Mouse (Mus musculus) CH12.LX (cell line): ENCODE results near the gene Plcb1. TPM values are rescaled to one million over a fixed set of nuclear protein-coding genes. Genes with fewer than 3 reads are reported as not detected.

Experiments used
- DNase-seq: peaks from one replicate; pipeline ENCODE4 v3.0.0-alpha.2; 2013; ENCODE audit errors: extremely low read depth
- H3K27ac ChIP-seq: 2 replicates; pipeline ENCODE4 v1.5.1; 2012; ENCODE audit warnings: low read depth, mild to moderate bottlenecking, control low read depth, moderate library complexity; ENCODE audit not compliant: insufficient read depth
- H3K27me3 ChIP-seq: replicated peaks from 2 replicates; pipeline ENCODE3; 2012; ENCODE audit warnings: inconsistent platforms
- H3K36me3 ChIP-seq, 2 experiments: replicated peaks in 1 of 2; 2 replicates each; pipeline versions ENCODE3 to v1.6.1; 2012; ENCODE audit warnings: inconsistent platforms in 1 of 2, low read length in 1 of 2, mild to moderate bottlenecking in 1 of 2, mixed read lengths in 1 of 2, moderate library complexity in 1 of 2; ENCODE audit not compliant: control insufficient read depth in 1 of 2, insufficient read depth in 1 of 2
- H3K4me1 ChIP-seq, 2 experiments: 2 replicates each; pipeline ENCODE4 v1.6.1; 2012; ENCODE audit warnings: inconsistent platforms in 1 of 2, moderate library complexity in 1 of 2; ENCODE audit not compliant: insufficient read depth in 2 of 2, control insufficient read depth in 1 of 2
- H3K4me2 ChIP-seq: 2 replicates; pipeline ENCODE4 v1.6.1; 2012; ENCODE audit warnings: low read depth, mild to moderate bottlenecking, control low read depth; ENCODE audit not compliant: poor library complexity, insufficient read depth, severe bottlenecking
- H3K4me3 ChIP-seq, 3 experiments: fragments of 150-350 bp in 1 of 3; sonication (generic) in 1 of 3; replicated peaks in 1 of 3; 2 replicates each; pipeline versions ENCODE3 to v1.5.1; 2011 to 2012; ENCODE audit warnings: low read depth in 2 of 3, low read length in 2 of 3, mild to moderate bottlenecking in 2 of 3, moderate library complexity in 2 of 3, control low read depth in 1 of 3, improper control_type of control experiment in 1 of 3, inconsistent platforms in 1 of 3, mixed read lengths in 1 of 3; ENCODE audit not compliant: poor library complexity in 1 of 3
- H3K79me2 ChIP-seq: replicated peaks from 2 replicates; pipeline ENCODE4 v1.6.1; 2012; ENCODE audit warnings: mild to moderate bottlenecking, moderate library complexity; ENCODE audit not compliant: control insufficient read depth, poor library complexity, insufficient read depth, severe bottlenecking; ENCODE audit errors: extremely low read depth
- H3K9ac ChIP-seq: 2 replicates; pipeline ENCODE4 v1.6.1; 2012; ENCODE audit warnings: low read depth, mild to moderate bottlenecking, control low read depth, moderate library complexity; ENCODE audit not compliant: insufficient read depth
- H3K9me3 ChIP-seq: replicated peaks from 2 replicates; pipeline ENCODE3; 2012; ENCODE audit warnings: low read length, inconsistent platforms, mixed read lengths
- CHD1 ChIP-seq: IDR thresholded peaks from 2 replicates; pipeline ENCODE4 v1.6.1; 2012; ENCODE audit warnings: low read depth, low read length, improper control_type of control experiment, inconsistent platforms
- CHD2 ChIP-seq: IDR thresholded peaks from 2 replicates; pipeline ENCODE4 v1.6.1; 2011; ENCODE audit warnings: low read length, improper control_type of control experiment
- E2F4 ChIP-seq: IDR thresholded peaks from 2 replicates; pipeline ENCODE4 v1.6.1; 2011; ENCODE audit warnings: low read depth, low read length, improper control_type of control experiment; ENCODE audit not compliant: insufficient replicate concordance
- EP300 ChIP-seq: IDR thresholded peaks from 2 replicates; pipeline ENCODE4 v1.6.1; 2011; ENCODE audit warnings: low read length, improper control_type of control experiment
- ETS1 ChIP-seq: conservative IDR thresholded peaks from 2 replicates; pipeline ENCODE4 v1.6.1; 2012; ENCODE audit warnings: low read depth, mild to moderate bottlenecking, inconsistent platforms, low read length, improper control_type of control experiment, moderate library complexity
- GABPA ChIP-seq: IDR thresholded peaks from 2 replicates; pipeline ENCODE4 v1.6.1; 2012; ENCODE audit warnings: low read depth, low read length, improper control_type of control experiment, inconsistent platforms; ENCODE audit not compliant: insufficient replicate concordance
- HCFC1 ChIP-seq: IDR thresholded peaks from 2 replicates; pipeline ENCODE4 v1.6.1; 2012; ENCODE audit warnings: low read depth, mild to moderate bottlenecking, inconsistent platforms, low read length, improper control_type of control experiment
- JUN ChIP-seq: IDR thresholded peaks from 2 replicates; pipeline ENCODE4 v1.6.1; 2011; ENCODE audit warnings: low read depth, mild to moderate bottlenecking, low read length, improper control_type of control experiment, moderate library complexity; ENCODE audit not compliant: insufficient read depth
- KAT2A ChIP-seq: IDR thresholded peaks from 2 replicates; pipeline ENCODE4 v1.6.1; 2012; ENCODE audit warnings: low read length, improper control_type of control experiment, inconsistent platforms; ENCODE audit not compliant: insufficient replicate concordance
- MAFK ChIP-seq: IDR thresholded peaks from 2 replicates; pipeline ENCODE4 v1.6.1; 2011; ENCODE audit warnings: low read length, improper control_type of control experiment; ENCODE audit not compliant: insufficient replicate concordance
- MAX ChIP-seq: IDR thresholded peaks from 2 replicates; pipeline ENCODE4 v1.6.1; 2011; ENCODE audit warnings: low read length, improper control_type of control experiment
- MAZ ChIP-seq: IDR thresholded peaks from 2 replicates; pipeline ENCODE4 v1.6.1; 2012; ENCODE audit warnings: low read depth, mild to moderate bottlenecking, inconsistent platforms, low read length, improper control_type of control experiment, moderate library complexity
- MEF2A ChIP-seq: IDR thresholded peaks from 2 replicates; pipeline ENCODE4 v1.6.1; 2014; ENCODE audit warnings: low read depth, mild to moderate bottlenecking, inconsistent platforms, low read length, improper control_type of control experiment, borderline replicate concordance
- MXI1 ChIP-seq: IDR thresholded peaks from 2 replicates; pipeline ENCODE4 v1.6.1; 2011; ENCODE audit warnings: mild to moderate bottlenecking, low read depth, low read length, improper control_type of control experiment
- NELFE ChIP-seq: IDR thresholded peaks from 2 replicates; pipeline ENCODE4 v1.6.1; 2011; ENCODE audit warnings: low read depth, low read length, improper control_type of control experiment
- PAX5 ChIP-seq: IDR thresholded peaks from 2 replicates; pipeline ENCODE4 v1.6.1; 2012; ENCODE audit warnings: low read length, inconsistent platforms, mixed read lengths
- POLR2A ChIP-seq: IDR thresholded peaks from 2 replicates; pipeline ENCODE4 v1.6.1; 2011; ENCODE audit warnings: low read depth, mild to moderate bottlenecking, improper control_type of control experiment, low read length
- POLR2AphosphoS2 ChIP-seq: IDR thresholded peaks from 2 replicates; pipeline ENCODE4 v1.6.1; 2011; ENCODE audit warnings: low read depth, low read length, improper control_type of control experiment
- RCOR1 ChIP-seq: conservative IDR thresholded peaks from 2 replicates; pipeline ENCODE4 v1.6.1; 2012; ENCODE audit warnings: low read depth, mild to moderate bottlenecking, inconsistent platforms, low read length, improper control_type of control experiment
- SMC3 ChIP-seq: IDR thresholded peaks from 2 replicates; pipeline ENCODE4 v1.6.1; 2011; ENCODE audit warnings: low read depth, low read length, improper control_type of control experiment
- TBP ChIP-seq: conservative IDR thresholded peaks from 2 replicates; pipeline ENCODE4 v1.6.1; 2011; ENCODE audit warnings: low read depth, low read length, improper control_type of control experiment
- UBTF ChIP-seq: IDR thresholded peaks from 2 replicates; pipeline ENCODE4 v1.6.1; 2012; ENCODE audit warnings: low read depth, mild to moderate bottlenecking, inconsistent platforms, low read length, improper control_type of control experiment, moderate library complexity
- USF1 ChIP-seq: IDR thresholded peaks from 2 replicates; pipeline ENCODE4 v1.6.1; 2014; ENCODE audit warnings: low read depth, mild to moderate bottlenecking, inconsistent platforms, low read length, improper control_type of control experiment
- USF2 ChIP-seq: conservative IDR thresholded peaks from 2 replicates; pipeline ENCODE4 v1.6.1; 2011; ENCODE audit warnings: low read depth, low read length, improper control_type of control experiment
- ZC3H11A ChIP-seq: IDR thresholded peaks from 2 replicates; pipeline ENCODE4 v1.6.1; 2012; ENCODE audit warnings: low read depth, mild to moderate bottlenecking, inconsistent platforms, low read length, improper control_type of control experiment
- ZKSCAN1 ChIP-seq: IDR thresholded peaks from 2 replicates; pipeline ENCODE4 v1.6.1; 2012; ENCODE audit warnings: low read depth, inconsistent platforms, low read length, improper control_type of control experiment, borderline replicate concordance
- ZMIZ1 ChIP-seq: IDR thresholded peaks from 2 replicates; pipeline ENCODE4 v1.6.1; 2012; ENCODE audit warnings: low read depth, mild to moderate bottlenecking, inconsistent platforms, low read length, improper control_type of control experiment
- ZNF384 ChIP-seq: IDR thresholded peaks from 2 replicates; pipeline ENCODE4 v1.6.1; 2012; ENCODE audit warnings: low read depth, low read length, improper control_type of control experiment, inconsistent platforms
- dilution Hi-C: fragments of 300-500 bp; cut with MboI; formaldehyde crosslinking; loops from 2 replicates; pipeline ENCODE4 v1.14.3; 2020; ENCODE audit warnings: low sequenced_read_pairs; ENCODE audit not compliant: extremely low pct_unique_long_range_greater_than_20kb, extremely low pct_ligation_motif_present
- in situ Hi-C: fragments of 300-500 bp; cut with MboI; formaldehyde crosslinking; loops from 3 replicates; pipeline ENCODE4 v1.14.3; 2019; ENCODE audit warnings: low sequenced_read_pairs, low pct_ligation_motif_present, low pct_unique_long_range_greater_than_20kb, mixed read lengths
- polyA plus RNA-seq: library from polyadenylated mRNA; unstranded; fragments of >175 nt; gene quantifications from 2 replicates; pipeline ENCODE4 v1.2.1, GENCODE M21; 2012; ENCODE audit warnings: low read depth; ENCODE audit not compliant: insufficient read length
- total RNA-seq, 2 experiments: library from RNA; depleted of rRNA; stranded (reverse); fragments of 300-350 nt in 1 of 2; fragments of >200 nt in 1 of 2; gene quantifications; 2 replicates each; pipeline ENCODE4 v1.2.3; 2012 to 2014

Plcb1 gene
- total and polyA plus RNA-seq, 3 experiments, result not detected

DNA sequence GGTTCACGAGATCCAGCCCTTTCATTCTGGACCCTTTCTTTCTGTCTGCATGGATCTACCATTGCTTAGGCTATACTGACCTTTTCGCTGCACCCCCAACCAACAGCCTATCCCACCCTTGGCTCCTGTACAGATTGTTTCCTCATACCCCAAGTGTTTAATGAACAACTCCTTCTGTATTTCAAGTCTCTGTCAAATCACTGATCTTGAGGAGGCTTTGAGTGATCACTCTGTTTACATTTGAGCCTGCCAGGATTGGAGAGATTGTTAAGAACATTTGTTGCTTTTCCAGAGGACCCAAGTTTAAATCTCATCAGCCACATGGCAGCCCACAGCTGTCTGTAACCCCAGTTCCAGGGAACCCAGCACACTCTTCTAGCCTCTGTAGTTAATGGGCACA lies 612.1 kb downstream of the Plcb1 start (continued):
- TF ChIP-seq ZKSCAN1, result no peak
- TF ChIP-seq CHD1, result no peak
- TF ChIP-seq, all 38 proteins: peak for 0

DNA sequence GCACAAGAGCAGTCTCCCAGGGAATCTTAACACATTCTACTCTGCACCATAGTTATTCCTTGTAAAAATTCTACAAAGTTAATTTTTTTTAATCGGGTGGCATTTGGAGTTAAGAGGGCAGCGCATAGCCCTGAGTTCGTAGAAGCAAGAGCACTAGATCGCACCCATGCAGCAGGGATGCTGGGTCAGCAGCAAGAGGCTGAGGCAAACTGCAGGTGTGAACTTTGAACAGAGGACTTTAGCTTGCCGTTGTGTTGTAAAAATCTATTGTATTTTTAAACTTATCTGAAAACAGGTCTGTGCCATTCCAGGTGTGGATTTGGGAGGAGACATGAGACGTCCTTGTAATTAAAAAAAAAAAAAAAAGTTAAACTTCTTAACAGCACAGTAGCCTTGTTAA lies 613.9 kb downstream of the Plcb1 start:
- Histone ChIP-seq H3K27me3 (no peaks in the 10 kb centered on the region), H3K9ac (no peak overlapping the region), H3K36me3 (no peaks in the 10 kb centered on the region), H3K4me1 (no peaks in the 10 kb centered on the region), H3K4me3 (no peak overlapping the region), H3K4me2 (no peak overlapping the region), H3K27ac (no peak overlapping the region), H3K9me3 (peaks cover 55% of the 10 kb centered on the region), H3K79me2 (no peaks in the 10 kb centered on the region)
- no peak for DNase-seq
- TF ChIP-seq CHD1 (no peak), HCFC1 (no peak), POLR2AphosphoS2 (no peak), ZC3H11A (no peak), USF1 (no peak), MAZ (no peak), ZNF384 (no peak), POLR2A (no peak), PAX5 (no peak), SMC3 (no peak), MAFK (no peak), MEF2A (no peak), KAT2A (no peak), MXI1 (no peak), GABPA (no peak), E2F4 (no peak), RCOR1 (no peak), CHD2 (no peak), ETS1 (no peak)
- in situ Hi-C loops (no loop called here), dilution Hi-C loops (no loop called here)

DNA sequence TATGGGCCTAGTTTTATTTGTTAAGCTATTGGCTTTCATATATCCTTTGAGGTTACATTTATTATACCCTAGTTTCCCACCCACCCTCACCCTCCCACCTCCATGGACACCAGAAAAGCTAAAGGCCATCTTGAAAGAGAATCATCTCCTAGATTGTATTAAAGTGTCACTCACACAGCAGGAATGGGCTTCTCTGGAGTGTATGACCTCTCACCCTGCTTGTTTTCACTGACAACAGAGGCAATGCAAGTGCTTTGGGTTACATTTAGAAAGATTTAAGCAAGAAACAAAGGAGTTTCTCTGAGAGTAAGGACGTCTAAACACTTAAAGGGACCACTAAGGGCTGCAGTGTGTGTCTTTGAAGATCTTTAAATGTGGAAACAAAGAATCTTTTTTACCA lies 617.0 kb downstream of the Plcb1 start:
- in situ Hi-C loops, result no loop called here
- no peak for DNase-seq
- Histone ChIP-seq H3K79me2 (no peaks in the 10 kb centered on the region), H3K36me3 (no peaks in the 10 kb centered on the region), H3K4me1 (no peaks in the 10 kb centered on the region), H3K4me2 (no peak overlapping the region), H3K9ac (no peak overlapping the region), H3K27ac (no peak overlapping the region), H3K27me3 (no peaks in the 10 kb centered on the region), H3K9me3 (peaks cover 63% of the 10 kb centered on the region), H3K4me3 (no peak overlapping the region)
- dilution Hi-C loops, result no loop called here
- TF ChIP-seq ZMIZ1 (no peak), TBP (no peak), MAFK (no peak), CHD2 (no peak), JUN (no peak), UBTF (no peak), MXI1 (no peak), USF2 (no peak), ZKSCAN1 (no peak), MAZ (no peak), MEF2A (no peak), MAX (no peak), CHD1 (no peak), NELFE (no peak), EP300 (no peak), POLR2AphosphoS2 (no peak)
